Mouse (Mus musculus): Measurements from ENCODE around the gene Shisal1.

Shisal1 gene

DNA sequence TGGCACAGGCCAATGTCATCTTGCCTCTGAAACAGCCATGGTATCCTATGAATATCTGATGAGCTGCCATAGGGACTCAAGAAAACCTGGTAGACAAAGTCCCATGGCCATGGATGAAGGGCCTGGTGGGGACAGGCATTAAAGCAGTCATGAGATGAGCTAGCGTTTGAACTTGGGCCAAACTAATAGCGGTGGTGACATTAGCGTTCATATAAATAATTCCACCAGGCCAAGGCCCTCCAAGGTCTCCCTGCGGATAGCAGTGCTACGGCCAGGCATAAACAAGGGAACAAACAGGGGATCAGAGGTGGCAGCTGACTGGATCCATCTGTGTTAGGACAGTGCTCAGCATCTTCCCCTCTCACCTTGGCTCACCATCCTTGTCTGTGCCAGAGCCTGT, 21.2 kb downstream of the Shisal1 start:
- no peak for DNase-seq (ENCODE audit: low spot score in 2 of 2)

DNA sequence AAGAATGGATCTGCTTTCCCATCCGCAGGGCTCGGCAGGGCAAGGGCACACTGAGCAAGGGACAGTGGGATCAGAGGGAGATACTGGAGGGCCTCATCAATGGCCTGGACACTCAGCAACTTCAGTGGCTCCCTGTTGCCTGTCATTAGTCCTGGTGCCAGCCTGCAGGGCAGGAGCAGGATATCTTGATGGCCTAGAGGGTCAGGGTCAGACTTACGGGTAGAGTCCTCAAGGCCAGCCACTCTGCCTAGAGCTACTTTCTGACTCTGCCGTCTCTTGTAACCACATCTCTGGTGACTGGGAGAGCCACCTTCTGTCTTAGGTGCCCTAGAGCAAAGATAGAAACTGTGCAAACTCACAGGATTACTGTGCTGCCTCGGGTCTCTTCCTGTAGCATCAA, 23.1 kb downstream of the Shisal1 start:
- no peak for DNase-seq (ENCODE audit: low spot score in 2 of 2)

DNA sequence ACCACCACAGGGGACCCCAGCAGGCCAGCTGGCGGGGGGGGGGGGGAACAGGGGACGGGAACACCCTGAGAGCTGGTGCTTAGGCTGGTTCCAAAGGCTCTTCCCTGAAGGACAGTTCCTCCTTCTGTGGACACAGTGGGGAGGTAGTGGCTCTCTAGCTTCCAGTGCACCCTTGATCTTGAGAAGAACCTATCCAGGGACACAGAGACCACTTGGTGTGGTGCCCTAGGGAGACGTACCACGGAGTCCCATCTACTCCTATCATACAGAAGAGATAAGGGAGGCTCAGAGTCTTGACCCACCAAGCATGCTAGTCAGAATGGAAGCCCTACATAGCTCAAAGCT, 28.7 kb downstream of the Shisal1 start:
- no peak for DNase-seq (ENCODE audit: low spot score in 2 of 2)

DNA sequence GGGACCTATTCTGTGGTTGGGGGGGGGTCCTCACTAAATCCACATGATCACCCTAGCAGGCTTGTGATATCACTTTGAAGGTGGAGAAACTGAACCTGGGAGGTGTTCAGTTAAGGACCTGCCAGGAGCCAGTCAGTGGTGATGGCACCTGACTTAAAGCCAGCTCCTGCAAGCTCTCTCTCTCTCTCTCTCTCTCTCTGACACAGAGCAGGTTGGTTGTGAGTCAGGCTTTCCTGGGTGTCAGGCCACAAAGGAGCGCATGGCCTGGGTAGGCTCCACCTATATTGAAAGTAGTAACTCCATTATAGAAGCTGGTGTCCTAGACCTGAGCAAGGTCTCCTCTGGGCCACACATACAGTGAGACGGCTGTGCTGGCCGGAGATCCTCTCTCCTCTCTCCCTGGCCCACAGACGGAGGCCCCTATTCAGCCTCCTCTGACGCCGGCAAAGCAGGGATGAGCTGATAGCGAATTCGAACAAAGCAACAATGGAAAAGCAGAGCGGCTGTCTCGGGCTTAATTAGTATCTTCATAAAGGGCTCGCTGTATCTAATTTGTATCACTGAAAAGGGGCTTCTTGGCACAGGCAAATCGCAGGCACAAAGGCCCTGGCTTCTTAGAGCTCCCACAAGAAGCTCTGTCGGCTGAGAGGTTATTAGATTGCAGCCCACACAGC, 29.2 kb downstream of the Shisal1 start:
- no peak for DNase-seq (ENCODE audit: low spot score in 2 of 2)

DNA sequence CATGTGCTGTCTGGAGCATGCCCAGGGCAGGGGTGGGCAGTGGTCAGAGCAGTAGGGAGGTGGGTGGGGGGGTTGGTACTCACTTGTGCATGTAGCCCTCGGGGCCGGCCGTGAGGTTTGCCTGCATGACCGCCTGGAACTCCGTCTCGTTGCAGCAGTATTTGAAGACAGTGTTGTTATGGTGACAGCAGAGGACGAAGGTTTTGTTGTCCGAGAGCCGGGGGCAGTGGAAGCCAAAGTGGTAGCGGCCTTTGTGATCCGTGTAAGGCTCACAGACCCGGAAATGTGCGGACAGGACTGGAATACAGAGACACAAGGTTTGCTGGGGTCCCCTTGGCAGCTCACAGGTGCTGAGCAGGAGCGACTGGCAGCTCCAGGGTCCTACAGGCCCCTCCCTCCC, 29.9 kb downstream of the Shisal1 start:
- no peak for DNase-seq (ENCODE audit: low spot score in 2 of 2)

DNA sequence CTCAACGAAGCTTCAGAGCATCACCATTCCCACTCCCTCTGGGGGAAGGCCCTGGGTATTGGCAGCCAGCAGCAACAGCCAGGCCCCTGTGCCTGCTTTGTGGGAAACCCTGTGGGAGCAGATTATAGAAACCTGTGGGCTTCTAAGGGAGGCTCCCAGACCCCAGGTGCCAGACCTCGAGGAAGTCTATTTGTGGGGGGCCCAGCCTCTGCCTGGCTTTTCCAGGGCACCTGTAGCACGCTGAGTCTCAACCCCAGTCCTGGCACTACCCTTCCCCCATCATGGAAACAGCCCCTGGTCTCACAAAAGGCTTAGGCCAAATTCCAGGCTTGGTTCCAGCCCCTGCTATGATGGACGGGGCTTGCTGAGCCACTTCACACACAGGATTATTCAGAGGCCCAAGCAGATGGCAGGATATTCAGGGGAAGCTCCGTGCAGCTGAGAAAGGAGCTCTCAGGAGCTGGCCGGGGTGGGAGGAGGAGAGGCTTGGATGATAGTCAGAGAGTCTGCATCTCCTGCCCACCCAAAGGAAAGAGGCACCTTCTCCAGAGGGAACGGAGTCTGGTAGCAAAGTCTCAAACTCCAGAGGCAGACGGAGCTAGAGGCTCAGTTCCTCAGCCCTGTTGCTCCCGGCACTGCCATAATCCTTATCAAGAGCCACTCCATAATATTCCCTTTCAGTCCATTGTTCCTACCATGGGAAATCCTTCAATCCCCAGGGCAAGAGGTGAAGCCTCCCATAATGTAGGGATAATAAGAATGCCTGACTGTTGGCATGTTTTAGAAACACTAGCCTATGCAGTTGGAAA, 32.7 kb downstream of the Shisal1 start:
- DNase-seq (ENCODE audit: low spot score in 2 of 2) = no peak

DNA sequence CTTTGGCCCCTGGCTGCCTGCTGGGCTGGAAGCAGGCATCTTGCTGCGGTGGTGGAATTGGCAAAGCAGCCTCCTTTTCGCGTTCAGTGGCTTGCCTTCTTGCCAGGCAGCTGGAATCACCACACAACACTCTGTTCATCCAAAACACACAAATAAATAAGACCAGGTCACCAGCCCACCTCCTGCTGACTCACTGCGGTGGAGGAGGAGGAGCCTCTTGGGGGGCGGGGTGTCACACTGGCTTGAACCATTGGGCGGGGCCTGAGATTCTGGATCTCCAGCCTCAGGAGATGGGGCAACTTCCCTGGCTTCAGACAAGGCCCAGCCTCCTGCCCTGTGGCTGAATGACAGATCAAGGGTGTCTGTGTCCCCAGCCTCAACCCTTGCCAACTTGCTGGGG, 34.5 kb downstream of the Shisal1 start:
- DNase-seq (ENCODE audit: low spot score in 2 of 2) = peak; percentile 83 to 84

DNA sequence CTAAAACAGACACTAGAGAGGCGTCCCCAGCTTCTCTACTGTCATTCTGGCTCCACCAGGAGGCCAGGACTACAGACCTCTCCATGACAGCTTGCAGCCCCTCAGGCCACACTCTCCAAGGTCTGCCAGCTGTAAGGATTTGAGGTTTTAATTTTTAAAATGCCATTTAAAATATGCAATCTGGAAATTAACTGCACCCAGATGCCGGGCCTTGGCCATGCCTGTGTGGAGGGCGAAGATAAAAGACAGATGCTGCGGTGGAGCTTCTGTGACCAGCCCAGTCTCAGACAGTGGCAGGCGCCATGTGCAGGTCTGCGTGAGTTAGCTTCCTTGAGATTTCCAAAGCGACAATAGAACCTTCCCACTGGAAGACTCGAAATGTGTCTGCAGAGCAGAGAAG, 36.8 kb downstream of the Shisal1 start:
- DNase-seq (ENCODE audit: low spot score in 2 of 2) = no peak

DNA sequence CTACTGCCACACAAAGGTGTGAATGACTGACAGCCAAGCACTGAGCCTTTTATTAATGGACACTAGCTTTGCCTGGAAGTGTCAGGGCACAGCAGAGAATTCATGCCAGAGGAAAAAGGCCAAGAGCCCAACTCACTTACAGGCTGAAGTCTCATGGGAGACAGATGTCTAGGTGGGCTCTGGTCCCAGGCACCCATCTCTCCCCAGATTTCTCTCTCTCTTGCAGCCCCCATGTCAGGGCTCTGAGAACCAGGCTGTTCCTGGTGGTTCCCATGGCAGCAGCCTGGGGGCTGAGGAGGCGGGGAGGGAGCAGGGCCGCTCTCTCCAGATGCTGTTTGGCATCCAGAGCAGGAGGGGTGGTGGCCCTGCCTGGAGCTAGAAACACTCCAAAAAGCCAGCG, 38.3 kb downstream of the Shisal1 start:
- no peak for DNase-seq (ENCODE audit: low spot score in 2 of 2)

DNA sequence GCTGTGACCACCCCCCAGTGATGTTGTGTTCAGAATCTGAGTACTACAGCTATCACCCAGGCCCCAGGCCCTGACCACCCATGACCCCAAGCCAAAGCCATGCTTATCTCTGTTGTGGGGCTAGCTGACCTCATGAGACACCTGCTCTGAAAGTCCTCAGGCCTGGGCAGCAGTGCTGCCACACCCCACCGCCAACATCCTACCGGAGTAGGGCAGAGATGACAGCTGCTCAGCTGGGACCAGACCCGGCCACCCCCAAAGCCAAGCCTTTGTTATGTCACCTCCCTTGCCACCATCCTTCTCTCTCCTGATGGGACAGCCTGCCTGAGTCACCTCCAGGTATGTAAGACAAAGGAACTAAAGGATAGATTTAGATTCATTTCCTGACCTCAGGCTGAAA, 41.1 kb downstream of the Shisal1 start:
- DNase-seq (ENCODE audit: low spot score in 2 of 2) = no peak

DNA sequence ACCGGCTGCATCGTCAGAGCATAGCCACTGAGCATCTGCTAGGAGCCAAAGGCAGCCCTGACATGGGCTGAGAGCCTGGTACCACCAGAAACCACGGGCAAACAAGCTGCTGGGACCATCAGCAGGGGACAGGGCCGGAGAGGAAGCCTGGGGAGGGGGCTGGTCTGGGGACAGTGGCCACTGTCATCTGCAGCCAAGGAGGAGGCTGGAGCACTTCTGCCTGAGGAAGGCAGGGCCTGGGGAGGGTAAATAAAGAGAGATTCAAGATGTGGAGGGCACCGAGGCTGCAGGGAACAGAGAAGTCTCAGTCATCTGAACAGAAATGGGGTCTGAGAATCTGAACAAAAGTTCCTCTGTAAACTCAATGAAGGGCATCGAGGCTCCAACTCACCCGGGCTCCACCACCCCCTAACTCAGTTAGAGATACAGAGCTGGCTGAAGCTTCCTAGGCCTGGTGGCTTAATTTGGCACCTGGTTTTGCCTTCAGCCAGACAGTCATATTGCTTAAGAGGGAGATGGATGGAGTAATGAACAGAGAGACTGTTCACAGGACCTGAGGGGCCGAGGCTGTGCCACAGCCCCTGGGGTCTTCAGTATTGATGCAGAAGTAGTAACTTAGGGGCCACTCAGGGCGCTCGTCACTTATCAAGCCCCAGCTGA, 43.3 kb downstream of the Shisal1 start:
- no peak for DNase-seq (ENCODE audit: low spot score in 2 of 2)

DNA sequence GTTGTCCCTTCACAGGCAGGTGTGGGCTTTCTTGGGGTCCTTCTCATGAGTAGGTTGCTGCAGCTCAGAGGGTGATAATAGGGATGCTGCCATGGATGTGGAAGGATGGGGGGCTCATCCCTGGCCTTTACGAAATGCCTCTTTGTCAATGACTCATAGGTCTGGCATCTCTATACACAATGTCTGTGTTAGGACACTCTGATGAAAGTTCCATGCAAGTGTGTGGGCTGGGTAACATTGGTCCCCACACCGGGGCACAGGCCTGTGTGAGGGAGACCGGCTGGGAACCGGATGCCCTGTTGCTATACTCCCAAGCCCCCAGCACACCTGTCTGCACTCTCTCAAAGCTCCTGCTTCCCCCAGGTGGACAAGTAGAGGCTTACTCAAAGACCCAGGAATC, 48.3 kb downstream of the Shisal1 start:
- DNase-seq (ENCODE audit: low spot score in 2 of 2) = no peak

DNA sequence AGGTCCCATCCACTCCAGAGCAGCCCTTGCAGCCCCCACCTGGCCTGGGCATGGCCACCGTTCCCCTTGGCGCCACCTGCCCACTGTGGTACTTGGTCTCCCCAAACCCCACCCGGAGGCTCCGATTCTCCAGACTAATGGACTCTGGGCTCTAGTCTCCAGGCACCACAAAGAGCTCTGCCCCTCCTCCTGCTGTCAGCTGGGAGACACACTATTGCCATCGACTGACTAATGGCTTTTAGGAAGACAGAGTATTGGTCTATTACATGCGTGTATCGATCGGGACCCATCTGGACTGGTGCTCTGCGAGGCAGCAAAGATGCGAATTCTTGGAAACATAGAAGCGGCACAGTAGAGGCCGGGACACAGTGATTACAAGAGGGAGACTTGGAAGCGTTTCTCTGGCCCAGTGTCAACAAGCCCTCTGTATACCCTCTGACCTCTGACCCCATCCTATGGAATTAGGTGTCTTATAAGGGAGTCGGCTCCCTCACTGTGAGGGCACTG, 49.2 kb downstream of the Shisal1 start:
- DNase-seq (ENCODE audit: low spot score in 2 of 2) = no peak

DNA sequence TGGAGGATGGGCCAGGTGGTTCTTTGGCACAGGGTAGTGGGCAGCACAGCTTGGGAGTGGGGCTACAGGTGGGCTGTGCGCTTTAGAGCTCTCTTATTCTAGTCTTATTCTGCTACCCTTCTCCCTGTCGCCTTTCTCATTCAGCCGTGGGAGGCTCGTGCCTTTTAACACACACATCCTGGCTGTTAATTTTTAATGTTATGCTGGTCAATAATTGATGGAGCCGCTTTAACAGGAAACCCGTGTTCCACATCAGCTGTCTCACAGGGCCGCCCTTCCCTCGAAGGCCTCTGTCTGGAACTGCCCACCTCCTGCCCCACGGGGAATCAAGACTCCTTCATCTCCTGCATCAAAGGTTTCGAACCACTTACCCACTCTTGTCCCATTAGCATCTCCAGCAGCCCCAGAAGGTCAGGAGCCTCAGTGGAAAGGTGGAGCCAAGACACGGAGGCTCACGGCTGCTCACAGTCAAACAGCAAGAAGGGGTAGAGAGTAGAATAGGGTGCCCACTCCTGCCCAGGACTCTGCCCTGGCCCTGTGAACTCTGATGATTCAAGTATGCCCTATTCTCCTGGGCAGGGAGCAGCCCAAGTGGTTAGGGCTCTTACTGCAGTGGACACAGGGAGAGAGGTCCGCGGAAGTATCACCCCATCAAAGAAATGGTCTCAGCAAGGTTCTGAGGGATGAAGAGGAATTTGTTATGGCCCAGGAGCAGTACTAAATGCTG, 51.4 kb downstream of the Shisal1 start:
- no peak for DNase-seq (ENCODE audit: low spot score in 2 of 2)

DNA sequence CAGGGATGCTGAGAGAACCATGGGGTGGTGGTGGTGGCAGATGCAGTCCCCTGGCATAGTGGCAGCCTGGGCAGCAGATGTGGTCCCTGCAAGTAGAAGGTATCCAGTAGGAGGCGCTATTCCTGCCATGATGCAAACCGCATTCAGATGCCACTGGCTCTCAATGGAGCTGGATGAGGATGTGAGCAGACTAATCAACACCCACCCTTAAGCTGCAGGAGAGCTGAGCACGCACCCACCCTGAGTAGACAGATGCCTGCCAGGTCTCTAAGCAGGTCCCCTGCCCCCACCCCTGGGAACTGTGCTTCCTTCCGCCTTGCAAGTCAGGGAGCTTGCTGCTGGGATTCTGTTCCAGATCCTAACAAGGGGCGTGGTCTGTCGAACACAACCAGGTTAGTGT, 53.6 kb downstream of the Shisal1 start:
- no peak for DNase-seq (ENCODE audit: low spot score in 2 of 2)

DNA sequence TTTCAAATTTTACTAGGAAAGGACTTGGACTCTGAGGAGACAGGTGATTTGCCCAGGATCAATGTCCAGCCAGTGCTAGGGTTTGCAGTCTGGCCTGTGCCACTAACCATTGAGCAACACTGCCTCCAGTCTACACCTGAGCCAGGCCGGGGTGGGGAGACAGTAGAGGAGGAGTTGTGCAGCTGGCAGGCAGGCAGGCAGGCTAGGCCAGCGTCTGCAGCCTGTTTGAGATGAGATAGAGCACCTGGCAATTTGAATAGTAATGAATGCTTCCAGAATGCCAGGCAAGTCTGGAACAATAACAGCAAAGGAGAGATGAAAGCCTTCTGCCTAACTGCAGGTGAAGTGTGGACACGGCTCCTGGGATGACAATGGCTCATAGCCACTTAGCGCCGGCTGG, 54.1 kb downstream of the Shisal1 start:
- DNase-seq (ENCODE audit: low spot score in 2 of 2) = no peak

DNA sequence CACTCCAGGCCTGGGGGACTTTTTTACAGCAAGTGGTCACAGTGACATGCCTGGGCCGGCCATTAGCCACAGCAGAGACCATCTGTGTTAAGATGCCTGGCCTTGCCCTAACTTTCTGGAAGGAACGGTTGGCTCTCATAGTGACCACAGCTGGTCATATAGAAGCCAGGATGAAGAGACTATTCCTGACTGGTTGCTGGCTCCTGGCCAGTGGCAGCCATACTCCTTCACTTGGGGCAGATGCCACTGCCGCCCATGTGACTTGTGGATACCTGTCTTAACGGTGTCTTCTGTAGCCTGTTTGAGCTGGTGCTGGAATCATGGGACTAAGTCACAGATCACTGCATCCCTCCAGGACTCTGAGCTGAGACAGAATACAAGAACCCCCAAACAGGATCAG, 54.8 kb downstream of the Shisal1 start:
- no peak for DNase-seq (ENCODE audit: low spot score in 2 of 2)

DNA sequence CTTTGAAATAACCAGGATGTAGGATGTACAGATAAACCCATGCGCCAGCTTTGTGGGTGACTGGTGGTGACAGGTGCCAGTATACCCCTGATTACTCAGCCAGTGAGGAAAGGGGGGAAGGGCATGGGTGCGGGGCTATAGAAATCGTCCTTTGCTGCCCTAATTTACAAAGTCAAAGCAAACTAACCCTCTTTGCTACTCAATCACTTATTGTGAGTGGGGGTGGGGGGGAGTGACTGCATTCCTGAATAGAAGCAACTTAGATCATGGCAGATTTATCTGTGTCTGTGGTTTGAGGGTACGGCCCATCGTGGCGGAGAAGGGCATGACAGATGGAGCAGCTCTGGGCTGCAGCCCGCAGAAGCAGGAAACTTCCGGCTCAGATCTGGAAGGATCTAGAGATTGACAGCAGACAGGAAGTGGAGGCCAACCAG, 58.2 kb downstream of the Shisal1 start:
- no peak for DNase-seq (ENCODE audit: low spot score in 2 of 2)

DNA sequence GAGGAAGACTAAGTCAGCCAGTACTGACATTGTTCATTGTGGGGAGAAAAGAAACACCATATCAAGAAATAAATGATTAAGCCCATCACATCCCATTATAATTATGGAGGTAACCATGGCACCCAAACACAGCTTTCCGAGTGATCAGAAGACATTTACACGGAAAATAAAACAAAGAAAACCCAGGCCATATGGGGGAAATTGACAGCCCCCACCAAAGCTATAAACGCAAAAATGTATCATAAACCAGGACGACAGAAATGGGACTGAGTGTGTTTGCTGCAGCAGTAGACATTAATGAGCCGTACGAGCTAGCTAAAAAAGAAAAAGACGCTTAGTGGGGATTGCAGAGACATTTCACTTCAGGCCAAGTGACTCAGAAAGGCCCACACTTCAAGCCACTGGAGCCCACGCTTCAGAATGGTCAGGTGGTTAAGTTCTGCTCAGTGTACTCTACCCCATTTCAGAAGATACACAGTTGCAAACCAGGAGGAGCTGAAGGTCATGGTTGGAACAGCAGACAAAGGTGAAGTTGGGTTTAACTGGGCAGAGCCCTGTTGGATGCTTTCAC, 60.8 kb downstream of the Shisal1 start:
- no peak for DNase-seq (ENCODE audit: low spot score in 2 of 2)

DNA sequence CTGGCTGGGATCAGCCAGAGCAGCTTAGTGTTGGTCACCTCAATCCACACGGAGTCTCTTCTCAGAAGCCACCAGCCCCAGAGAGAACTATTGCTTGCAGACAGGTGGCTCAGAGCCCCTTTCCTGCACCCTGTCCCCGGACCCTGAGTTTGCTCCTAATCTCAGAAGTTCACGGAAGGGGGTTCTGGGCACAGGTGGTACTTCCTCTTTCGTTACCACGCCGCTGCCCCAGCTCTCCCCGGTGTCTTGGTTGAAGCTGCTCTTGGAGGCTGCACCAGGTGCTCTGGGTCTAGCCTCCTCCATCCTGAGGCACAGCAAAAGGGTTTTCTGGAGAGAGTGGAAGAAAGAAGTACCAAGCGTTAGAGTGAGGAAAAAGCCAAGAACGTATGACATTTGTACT, 62.8 kb downstream of the Shisal1 start:
- no peak for DNase-seq (ENCODE audit: low spot score in 2 of 2)

DNA sequence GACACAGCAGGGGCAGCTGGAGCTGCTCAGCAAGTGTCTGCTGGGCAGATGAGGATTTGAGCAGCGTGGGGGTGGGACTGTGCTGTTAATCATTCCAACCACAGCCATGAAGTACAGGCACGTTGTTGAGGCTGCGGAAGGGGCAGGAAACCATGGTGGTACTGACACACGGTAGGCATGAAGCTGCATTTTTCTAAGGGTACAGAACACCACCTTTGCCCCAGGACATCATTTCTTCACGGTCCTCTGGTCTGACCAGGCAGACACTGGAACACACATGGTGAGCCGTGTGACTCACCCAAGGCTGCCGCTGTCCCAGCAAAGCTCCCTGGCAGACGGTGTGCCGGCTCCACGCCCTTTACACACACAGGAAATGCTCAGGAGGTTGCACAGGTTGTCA, 66.7 kb downstream of the Shisal1 start:
- peak; percentile 37 to 71 for DNase-seq (ENCODE audit: low spot score in 2 of 2)

DNA sequence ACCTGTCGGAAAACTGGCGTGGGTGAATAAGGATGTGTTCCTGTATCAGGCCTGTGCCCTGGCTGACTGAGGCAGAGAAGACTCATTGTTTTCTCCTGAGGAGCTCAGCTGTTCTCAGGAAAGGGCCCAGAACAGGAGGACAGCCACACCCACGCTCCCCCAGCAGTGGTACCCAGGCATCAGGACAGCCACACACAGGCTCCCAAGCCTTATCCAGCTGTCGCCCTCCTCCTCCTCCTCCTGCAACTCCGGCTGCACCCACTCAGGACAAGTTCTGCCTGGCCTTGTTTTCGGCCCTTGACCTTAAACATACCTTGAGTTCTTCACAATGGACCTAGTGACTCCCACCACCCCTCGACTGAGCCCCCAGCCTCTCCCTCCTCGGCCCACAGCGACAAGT, 68.2 kb downstream of the Shisal1 start:
- no peak for DNase-seq (ENCODE audit: low spot score in 2 of 2)
